Mouse (Mus musculus) CD4-positive helper T cell, adult 2 months (primary cell): ENCODE data around the gene Ramp3.
A peak's percentile ranks its signal among the peaks of the same experiment; 100 is the strongest.
"Not testable (repeated sequence)": the region's sequence is repeated elsewhere in the genome, so short reads cannot be mapped to it uniquely, and the experiment has no call there.

Source experiments
- DNase-seq: peaks from one replicate; pipeline ENCODE4 v3.0.0-alpha.2; 2012; ENCODE audit warnings: low read depth, missing footprints, low spot score

Gene Ramp3

DNA sequence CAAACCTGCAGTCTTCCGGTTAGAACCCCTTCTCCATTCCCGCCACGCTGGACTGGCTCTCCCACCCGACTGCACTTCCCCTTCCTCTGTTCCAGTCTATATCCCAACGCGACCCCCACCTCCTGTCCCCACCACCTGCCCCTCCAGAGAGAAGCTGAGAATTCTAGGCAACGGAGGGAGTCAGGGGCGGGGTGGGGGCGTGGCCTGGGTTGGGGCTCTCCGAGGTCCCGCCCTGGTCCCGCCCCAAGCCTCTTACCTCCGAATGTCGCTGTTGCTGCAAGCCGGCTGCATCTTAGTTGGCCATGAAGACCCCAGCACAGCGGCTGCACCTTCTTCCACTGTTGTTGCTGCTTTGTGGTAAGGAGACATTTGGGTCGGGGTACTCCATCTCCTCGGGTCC lies at the start of gene Ramp3:
Ramp3 (plus strand) TSS at position 251 of the 400 bp plus-strand sequence.
- peak; percentile 79 for DNase-seq

DNA sequence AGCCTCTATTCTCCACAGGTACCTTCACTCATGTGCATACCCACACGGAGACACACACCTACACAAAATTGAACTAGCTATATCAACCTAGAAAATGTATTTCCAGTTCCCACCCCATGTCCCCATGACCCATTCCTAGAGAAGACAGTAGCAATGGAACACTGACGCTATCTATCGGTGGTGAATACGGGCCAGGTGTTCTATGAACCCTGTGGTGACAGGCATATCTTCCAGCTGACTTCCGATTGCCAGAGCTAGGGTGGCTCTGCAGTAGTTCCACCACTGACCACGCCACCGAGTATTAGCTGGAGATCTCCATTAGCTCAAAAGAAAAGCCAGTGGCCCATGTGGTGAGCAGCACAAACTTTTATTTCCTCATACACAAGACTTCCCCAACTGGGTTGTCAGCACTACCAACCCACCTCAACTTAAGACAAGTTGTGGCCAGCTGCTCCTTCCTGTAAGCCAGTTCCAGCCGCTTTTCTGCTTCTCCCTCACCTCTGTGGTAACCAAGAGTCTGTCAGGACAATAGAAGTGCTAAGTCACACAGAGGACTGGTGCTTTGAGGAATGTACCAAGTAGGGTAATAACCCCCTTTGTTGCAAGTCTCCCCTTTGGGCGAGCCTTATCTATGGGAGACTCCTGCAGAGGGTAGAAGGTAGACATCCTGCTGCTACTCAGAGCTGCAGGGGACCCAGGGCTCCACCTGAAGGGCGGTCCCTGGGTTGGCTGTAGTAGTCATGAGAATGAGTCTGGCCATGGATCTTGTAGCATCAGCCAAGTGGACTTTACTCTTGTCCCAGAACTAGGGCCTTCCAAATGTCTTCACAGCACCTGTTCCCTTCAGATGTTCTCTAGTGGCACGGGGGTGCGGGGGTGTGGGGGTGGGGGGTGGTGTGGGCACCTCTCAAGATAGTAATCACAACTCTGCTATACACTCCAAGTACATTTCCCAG lies 42.8 kb upstream of the Ramp3 start:
- DNase-seq: no peak

DNA sequence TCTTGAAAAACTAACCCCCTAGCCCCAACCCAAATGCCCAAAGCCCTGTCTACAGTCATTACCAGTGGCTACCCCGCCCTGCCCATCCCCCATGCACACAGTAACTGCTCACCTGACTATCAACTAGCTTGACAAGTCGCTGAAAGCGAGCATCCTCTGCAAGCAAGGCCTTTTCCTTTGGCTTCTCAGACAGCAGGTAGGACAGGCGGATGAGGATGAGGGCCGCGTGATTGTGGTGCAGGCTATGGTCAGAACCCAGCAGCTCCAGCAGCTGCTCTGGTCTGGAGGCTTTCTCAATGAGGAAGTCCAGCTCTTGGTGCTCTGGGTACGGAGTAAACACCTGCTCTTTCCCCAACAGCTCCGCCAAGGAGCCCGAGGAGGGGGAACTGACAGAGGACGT lies 34.6 kb upstream of the Ramp3 start:
- DNase-seq: no peak

DNA sequence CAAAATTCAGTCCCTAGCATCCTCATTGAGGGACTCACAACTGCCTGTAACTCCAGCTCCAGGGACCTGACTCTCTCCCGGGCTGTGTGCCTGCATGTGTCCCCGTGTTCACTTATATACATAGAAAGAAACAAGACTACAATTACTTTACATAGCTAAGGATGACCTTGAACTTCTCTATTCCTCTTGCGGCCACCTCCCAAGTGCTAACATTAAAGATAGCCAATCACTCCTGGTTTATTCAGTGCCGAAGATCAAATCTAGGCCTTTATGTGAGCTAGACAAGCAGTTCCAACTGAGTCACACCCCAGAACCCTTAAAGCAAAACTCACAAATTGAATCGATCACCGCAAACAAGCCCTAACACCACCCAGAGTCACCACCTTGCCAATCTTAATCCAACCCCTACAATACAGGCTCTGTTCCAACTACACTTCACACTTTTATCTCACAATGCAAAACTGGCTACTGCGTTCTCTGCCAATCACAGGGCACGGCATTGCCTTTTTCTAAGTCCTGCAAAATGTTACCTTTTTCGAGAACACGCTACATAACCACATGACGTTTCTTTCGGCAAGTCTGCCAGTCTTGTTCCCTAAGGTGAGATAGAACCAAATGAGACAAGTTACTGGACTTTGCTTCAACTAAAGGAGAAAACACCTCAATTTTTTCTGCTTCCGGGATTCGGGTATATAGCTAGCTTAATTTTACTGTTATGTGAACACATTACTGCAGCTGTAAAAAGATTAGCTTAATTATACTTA lies 33.5 kb upstream of the Ramp3 start:
- no peak for DNase-seq

DNA sequence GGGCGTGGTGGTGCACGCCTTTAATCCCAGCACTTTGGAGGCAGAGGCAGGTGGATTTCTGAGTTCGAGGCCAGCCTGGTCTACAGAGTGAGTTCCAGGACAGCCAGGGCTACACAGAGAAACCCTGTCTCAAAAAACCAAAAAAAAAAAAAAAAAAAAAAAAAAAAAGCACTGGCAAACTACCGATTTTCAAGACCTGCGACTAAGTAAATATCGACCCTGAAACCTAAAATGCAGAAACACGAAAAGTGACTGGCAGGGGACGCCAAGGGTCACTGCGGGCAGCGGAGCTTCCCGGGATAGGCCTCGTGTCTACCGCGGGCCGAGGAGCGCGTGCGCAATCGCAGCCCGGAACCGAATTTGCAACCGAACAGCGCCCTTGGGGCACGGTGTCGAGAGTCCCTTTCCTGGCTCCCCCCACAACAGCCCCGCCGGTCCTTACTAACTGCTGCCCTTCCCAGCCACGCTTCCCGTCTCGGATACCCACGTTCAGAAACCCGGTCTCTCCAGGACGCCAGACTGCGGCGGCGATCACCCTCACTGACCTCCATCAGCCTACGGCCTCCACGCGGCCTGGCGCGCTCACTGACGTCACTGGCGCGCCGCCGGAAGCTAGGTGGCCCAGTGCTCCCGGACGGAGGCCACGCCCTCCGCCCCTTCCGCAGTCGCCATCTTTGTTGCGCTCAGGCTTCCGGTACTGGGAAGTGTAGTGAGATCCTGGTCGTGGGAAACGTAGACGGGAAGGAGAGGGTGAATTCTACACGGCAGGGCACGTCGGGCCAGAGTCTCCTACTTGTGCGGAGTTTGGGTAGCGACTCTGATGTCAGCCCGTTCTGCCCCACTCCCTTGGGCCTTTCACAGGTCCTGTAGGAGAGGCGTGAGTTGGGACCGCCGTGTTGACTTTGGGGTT lies 32.6 kb upstream of the Ramp3 start, which contains the start of gene Tbrg4:
Tbrg4 (minus strand) TSS at position 590 of the 910 bp plus-strand sequence.
- DNase-seq: peak; percentile 97

DNA sequence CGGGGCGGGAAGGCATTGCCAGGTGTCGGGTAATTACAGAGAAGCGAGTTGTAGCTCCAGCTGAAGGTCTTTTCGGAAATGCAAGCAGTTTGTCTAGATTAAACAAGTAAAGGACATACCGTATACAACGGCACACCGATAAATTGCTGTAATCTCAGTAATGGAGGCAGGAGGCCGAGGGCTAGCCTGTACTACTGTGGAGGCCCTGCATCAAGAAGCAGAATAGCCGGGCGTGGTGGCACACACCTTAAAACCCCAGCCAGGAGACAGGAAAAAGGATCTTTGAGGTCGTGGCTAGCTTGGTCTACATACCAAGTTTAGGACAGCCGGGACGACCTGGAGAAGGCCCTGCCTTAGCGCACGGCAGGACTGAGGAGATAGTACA lies 31.9 kb upstream of the Ramp3 start:
- no peak for DNase-seq

DNA sequence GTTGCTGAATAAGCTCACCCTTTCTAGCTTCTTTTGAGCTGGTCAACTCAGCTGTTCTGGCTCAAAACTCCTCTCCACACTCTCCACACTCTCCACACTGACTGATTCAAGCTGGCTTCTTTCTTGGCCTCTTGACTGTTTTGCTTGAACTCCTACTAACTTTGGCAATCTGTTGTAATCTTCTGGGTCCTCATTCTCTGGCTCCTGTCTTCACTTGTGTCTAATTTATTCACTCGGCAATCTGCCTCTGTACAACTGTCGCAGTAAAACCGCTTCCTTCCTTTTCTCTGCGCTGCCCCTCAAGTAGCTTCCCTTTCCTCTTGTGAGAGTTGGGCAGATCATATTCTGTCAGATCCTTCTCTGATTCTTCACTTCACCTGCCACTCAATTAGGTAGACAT lies 30.6 kb upstream of the Ramp3 start:
- peak; percentile 71 for DNase-seq

DNA sequence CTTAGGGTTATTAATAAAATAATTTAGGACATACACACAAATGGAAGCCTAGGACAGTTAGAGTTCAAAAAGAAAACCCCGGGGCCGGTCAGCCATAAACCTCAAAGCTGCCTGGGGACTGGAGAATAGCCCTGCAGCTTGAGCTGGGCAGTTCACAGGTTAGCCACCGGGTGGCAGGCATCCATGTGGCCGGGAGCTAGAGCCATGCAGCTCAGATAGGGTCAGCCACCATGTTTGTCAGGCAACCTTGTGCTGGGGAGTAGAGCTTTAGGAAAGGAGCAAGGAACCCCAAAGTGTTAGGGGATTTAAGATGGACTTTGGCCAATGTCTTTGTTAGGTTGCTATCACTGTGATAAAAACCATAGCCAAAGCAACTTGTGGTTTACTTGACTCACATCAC lies 29.8 kb upstream of the Ramp3 start:
- DNase-seq: peak; percentile 55

DNA sequence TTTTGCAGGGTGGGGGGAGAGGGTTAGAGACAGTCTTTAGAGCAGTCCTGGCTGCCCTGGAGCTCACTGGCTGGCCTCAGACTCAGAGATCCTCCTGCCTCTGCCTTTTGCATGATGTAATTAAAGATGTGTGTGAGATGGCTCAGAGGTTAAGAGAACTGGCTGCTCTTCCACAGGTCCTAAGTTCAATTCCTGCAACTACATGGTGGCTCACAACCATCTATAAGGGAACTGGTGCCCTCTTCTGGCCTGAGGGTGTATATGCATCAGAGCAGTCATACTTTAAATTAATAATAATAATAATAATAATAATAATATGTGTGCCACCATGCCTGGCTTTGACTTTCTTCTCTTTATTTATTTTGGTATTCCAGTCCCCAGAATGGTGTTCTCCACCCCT lies 28.7 kb upstream of the Ramp3 start:
- DNase-seq: peak; percentile 67

DNA sequence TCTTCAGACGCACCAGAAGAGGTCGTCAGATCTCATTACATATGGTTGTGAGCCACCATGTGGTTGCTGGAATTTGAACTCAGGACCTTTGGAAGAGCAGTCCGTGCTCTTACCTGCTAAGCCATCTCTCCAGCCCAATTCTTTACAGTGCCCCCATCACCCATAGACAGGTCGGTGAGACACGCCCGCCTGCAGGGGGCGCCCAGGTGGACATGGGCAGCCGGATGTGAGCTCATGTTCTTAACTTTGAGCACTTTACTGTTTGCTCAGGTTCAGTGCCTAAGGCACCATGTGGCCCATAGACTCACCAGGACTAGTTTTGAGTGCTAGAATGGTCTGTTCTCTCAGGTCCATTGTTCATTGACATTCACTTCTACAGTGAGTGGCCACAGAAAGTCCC lies 22.2 kb upstream of the Ramp3 start:
- DNase-seq: no peak

DNA sequence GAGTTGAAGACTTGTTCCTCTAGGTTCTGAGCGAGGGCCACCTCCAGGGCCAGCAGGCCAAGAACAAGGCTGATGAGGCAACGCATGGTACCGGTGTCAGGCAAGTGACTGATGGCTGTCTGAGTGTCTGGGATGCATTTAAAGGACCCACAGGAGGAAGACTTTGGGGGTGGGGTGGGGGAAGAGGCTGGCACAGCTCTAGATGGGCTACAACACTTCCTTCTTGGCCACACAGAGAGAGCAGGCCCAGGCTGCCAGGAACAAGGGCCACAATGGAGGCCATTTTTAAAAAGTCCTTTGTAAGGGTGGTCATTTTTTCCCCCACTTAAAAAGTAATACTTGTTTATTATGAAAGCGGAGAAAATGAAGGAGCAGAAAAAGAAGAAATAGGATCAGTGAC lies 19.8 kb upstream of the Ramp3 start, which contains the start of gene Wap:
Wap (minus strand) TSS at position 101 of the 400 bp plus-strand sequence.
- DNase-seq: no peak

DNA sequence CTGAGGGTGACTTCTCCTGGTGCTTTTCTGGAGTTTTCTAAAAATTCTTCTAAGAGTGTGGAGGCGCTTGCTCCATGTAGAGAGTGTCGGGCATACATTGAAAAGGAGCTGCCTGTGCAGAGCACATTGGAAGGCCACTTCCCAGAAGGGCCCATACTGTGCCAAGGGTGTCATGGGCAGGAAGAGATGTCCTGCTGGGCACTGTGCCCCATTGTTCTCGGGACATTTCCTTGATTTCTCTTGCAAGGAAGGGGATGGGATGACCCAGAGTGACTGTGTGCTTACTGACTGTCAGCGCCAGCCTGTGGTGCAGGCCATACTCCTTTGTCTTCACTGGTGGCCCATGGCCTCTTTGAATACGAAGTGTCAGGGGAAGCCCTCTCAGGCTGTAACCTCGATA lies 19.2 kb upstream of the Ramp3 start:
- DNase-seq: no peak

DNA sequence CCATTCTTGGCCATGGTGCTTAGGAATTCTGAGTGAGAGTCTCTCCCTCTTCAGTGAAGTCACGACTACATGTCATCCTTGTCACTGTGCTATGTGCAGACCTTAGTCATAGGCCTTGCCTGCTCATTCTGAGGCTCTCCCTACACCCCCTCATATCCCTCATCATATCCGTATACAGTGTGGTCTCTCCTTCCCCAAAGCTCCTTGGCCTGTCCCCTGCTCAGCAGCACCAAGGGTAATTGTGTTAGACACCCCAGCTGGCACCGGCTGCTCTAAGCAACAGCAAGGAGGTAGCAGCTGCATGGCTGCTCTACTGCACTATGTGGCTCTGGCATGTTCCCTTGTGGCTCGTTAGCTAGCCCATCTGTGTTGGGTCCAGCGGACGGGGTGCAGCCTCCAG lies 13.8 kb upstream of the Ramp3 start:
- DNase-seq: no peak

DNA sequence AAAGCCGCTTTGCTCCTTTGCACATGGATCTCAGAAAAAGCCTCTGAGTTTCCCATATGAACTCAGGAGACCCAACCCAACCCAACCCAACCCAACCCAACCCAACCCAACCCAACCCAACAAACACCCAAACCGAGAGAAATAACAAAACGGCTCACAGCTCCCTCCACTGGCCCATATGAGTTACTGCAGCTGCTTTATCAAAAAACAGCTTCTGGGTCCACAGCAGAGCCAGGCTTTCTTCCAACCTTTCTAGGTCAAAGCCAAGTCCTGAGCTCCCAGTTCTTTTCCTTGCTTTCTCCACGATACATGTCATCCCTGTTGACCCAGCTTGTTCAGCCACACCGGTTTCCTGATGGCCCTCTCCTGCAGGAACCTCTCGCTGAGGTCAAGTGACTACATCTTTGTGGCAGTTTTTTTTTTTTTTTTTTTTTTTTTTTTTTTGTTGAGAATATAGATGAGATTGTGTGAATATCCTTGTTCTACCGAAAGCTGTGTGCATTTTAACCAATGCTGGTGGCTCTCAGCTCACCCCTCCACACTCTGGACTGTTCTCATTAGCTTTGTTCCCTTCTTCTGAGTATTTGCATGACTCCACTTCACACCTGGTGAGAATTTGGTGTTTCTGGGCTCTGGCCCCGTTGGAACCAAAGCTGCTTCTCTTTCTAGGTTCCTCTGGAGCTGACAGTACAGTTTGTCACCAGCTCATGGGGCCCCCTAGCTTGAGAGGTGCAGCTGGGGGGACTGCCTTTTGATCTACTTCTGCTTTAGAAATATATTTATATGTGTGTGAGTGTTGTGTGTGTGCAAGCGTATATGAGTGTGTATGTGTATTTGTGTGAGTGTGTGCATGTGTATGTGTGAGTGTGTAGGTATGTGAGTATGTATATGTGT lies 10.2 kb upstream of the Ramp3 start:
- DNase-seq: peak; percentile 15

DNA sequence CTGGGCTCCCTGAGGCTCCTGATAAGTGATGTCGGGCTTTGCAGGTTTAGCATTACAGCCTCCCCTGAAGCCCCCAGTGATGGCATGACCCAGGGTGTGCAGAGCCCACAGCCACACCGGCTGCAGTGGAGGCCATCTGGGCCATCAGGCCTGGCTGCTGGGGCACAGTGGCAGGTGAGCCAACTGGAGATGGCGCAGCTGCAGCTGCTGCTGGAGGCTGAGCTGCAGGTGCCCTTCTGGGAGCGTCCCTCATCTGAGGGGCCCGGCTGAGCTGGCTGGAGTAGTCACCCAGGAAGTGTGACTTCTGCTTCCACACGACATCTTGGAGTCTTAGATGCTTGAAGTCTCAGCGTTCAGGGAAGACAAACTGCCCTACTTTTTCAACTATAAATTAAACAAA lies 7.8 kb upstream of the Ramp3 start:
- DNase-seq: no peak

DNA sequence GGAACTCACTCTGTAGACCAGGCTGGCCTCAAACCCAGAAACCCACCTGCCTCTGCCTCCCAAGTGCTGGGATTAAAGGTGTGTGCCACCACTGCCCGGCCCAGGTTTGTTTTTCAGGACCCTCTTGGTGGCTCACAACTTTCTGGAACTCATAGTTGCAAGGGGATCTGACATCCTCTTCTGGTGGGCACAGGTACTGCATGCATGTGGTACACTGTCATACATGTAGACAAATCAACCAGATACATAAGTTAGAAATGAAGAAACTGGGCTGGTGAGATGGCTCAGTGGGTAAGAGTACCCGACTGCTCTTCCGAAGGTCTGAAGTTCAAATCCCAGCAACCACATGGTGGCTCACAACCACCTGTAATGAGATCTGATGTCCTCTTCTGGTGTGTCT lies 5.3 kb upstream of the Ramp3 start:
- not testable (repeated sequence) for DNase-seq

DNA sequence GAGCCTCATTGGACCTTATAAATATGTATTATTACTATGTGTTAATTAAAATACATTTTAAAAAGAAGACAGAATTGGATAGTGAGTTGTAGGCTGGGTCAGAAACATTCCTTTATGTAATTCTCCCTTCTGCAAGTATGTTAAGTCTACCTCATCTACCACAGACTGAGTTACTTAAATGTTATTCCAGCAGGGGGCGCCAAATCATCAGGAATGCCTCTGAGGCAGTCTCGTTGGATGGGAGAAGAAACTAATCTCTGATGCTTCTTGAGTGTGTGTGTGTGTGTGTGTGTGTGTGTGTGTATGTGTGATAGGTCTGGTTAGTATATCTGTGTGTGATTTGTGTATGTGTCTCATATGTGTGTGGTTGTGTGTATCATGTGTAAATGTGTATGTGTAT lies 3.4 kb upstream of the Ramp3 start:
- peak; percentile 87 for DNase-seq

DNA sequence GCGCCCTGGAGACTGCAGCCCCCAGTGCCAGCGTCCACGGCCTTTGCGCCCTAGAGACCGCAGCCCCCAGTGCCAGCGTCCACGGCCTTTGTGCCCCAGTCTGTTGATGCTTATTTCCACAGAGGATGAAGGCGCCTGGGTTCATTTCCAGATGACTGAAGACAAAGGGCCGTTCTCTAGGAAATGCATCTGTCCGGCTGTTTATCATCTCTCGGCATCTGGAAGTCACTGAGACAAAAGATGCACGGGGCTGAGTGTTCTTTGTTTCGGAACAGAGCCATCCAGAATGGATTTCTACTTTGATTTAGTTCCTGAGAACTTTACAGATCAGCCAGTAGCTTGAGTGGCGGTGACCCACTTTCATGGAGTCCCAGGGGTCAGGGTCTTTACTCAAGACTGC lies 2.9 kb downstream of the Ramp3 start:
- no peak for DNase-seq

DNA sequence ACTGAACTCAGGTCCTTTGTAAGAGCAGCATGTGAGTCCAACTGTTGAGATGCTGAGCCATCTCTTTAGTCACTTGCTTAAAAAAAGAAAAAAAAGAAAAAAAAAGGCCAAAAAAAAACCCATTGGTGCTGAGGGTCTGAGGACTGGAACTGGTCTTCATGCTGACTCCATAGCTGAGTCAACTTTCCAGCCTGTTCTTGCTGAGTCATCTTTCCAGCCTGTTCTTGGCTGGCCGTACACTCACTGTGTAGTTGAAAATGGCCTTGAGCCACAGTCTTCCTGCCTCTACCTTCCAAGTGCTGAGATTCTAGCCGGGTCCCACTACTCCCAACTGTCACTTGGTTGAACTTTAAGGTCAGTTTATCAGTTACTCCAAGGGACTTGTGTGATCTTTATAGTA lies 8.3 kb downstream of the Ramp3 start:
- DNase-seq: no peak

DNA sequence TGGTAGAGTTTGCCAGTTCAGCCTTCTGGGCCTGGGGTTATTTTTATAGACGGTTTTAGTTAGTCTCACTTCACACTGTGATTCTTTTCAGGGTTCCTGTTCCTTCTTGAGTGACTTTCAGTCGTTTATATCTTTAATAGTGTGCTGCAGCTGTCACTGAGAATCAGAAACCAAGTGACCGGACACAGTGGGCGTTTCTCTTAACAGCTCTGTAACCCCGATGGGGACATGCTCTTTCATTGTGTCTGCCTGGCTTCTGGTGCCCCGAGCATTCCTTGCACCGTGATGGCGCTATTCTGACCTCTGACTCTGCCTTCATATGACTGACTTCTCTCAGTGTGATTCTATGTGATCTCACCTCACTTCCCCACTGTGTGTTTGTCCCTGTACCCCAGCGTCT lies 10.7 kb downstream of the Ramp3 start:
- no peak for DNase-seq

DNA sequence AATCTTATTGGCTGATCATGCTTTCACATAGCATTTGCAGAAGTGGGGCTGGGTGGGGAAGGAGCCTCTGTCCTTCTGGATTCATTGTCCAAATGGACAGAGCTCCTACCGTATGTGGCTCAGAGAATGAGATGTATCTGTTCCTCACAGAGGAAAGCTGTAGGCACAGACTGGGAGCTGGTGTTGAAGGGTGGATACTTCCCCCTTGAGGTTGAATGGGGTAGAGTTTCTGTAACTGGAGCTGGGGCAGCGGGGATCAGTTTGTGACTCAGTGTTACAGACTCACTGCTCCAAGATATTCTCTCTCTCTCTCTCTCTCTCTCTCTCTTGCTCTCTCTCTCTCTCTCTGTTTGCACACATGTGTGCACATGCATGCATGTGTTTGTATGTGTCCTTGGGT lies 11.7 kb downstream of the Ramp3 start:
- DNase-seq: no peak
